Mouse (Mus musculus): ENCODE measurements at regions not wholly inside any gene's neighbourhood (a gene's known extent, or its start where the extent isn't known, plus 50 kb on each side); places are given as distances from the start of the nearest gene placed in this dataset.
A peak's percentile ranks its signal among the peaks of the same experiment; 100 is the strongest.

DNA sequence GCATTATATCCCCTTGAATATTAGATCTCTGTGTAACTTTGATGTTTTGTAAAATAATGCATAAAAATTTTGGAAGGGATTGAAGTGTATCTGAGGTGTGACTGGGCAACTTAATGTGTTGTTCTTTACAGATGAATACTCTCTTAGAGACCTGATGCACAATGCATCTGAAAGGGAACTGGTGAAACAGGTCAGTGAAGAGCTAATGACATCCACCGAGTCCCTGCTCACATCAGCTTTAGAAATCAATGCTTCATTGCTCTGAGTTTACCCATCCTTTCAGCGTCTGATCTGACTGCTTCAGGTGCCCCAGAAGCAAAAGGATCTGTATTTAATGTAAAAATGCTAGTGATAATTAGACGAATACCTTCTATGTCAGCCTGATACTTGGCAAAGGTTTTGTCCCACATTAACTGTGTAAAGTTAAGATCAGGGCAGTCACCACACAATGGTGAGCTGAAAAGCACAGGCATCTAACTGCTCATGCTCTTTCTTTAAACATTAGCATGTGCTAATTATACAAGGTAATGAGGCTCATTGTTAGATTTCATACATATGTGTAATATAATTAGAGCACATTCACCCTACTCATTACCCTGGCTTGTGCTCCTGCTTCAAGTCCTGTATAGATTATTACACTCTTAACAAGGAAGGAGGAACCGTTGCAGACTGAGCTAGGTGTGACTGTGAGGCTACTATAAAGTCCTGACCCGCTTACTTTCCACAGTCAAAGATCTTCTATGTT is 204.6 kb upstream of the Tlr4 start:
- no peak for DNase-seq

DNA sequence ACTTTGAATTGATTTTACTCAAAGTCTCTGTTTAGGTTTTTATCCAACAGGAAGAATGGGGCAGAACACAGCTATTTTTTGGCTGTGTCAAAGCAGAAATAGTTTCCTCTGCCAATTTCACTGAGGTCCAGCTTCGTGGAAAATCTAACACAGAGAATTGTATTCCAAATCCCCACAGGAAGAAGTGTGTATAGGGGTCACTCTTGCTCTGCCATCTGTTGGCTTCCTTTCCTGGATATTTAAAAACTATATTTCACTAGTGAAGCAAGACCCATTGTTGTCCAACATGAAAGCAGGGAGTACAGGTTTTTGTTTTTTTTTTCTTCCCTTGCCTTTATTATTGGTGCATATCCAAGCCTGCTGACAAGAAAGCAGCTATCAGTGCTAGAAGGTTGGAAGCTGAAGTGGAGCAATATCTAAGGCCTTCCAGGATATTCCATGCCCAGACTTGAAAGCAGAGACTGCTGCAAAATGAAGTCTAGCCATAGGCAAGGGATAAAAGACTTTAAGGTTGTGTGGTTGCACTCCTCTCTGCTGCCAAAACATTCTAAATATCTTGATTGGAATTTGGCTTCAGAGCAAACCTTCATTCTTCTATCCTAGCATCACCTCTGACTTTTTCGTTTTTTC is 208.5 kb upstream of the Tlr4 start:
- DNase-seq: peak; percentile 2

DNA sequence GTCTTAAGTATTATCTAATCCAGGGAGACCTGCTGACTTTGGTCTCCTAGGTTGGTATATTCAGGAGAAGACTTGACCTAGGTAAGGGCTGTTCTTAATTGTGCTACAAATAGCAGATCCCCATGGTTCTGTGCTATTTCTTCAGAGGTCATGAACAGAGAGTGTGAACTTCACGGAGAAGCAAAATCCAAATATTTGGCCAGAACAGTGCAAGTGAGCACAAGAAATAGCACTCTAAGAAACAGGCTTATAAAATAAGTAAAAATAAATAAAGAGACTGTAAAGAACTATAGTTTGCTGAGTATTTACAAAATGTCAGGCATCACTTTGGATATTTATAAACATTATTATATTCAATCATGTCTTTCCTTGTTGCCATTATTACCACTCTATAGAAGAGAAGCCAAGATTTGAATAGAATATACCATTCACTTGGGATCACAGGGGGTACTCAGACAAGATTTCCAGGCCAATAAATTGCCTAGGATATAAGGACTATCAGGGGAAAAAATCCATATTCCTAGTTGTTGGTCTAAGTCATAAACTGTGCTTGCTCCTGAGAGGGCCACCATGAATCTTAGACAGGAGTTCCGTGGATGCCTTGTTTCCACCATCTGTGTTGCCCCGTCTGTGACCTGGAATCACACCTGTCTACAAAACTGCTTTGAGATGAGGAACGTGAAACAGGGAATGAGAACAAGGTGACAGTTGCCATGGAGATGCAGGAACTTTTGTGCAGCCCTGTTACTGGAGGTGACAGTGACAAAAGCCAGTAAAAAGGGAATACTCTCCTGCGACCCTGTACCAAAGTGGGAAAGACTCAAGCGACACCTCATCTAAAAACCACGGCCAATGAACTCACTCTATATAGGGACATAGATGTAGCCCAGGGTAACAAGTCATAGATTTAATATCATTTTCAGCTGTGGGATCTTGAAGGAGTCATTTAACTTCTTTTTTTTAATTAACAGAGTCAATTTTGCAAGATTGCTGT is 209.3 kb upstream of the Tlr4 start:
- no peak for DNase-seq

DNA sequence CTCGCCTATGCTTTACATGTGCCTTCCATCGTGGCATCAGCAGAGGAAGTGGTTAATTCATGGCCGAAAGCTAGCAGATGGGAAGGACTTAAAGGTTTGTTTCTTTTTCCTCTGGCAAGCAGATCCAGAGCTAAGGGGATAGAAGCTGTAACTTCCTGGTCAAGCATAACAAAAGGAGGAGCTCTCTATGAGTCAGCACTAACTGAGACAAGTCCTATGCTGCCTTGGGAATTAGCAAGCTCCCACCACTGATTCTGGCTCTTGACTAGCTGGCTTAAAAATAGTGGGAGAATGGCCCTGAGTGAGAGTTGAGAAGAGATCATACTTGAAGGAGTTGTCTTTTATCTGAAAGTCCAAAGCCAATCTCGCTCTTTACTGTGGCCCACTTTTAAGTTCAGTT is 210.3 kb upstream of the Tlr4 start:
- no peak for DNase-seq

DNA sequence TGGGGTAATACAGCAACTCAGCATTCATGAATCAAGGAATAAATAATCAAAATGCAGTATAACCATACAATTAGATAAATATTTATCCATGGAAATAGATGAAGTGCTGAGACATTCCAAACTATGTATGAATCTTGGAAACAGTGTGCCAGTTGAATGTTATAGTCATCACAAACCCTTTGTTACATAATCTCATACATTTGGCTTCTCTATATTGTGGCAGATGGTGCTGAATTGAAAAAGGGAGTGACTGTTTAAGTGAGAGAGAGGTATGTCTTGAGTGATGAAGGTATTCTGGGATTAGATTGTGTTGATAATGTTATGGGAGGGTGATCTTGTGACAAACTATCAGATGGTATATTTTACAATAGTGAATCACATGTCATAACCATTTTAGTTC is 200.4 kb upstream of the Astn2 start:
- DNase-seq: no peak

DNA sequence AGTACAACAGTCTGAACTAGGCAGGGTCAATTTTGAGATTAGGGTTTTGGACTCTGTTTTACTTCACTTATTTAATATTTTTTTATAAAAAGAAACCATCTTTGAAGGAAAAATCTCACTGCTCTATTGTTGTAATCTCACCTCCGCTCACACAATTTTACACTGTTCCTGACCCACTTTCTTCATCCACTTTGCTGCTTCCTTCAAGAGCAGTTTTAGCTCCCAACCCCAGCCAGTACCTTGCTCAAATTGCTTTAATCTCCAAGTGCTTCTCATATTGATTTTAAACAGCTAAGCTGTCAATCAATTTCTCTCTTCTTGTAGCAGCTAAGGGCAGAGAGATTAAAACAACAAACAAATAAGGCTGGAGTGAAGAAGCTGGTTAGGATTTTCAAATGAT is 194.3 kb upstream of the Astn2 start:
- no peak for DNase-seq

DNA sequence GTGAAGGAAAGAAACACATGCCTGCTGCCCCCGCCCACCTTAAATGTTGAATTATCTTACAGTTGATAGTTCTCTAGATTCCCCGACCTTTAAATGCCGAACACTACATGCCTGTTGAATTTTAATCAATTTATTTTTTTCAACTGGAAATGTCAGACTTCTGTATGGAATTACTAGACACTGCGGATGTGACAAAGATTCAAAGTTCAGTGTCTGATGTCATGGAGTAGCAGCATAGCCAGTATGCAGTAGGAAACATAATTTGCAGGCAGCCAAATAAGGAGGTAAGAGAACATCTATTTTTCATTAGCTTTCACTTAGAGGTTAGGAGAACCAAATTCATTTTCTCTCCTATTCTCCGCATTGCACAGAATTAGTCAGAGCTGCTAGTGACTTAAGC is 182.2 kb upstream of the Astn2 start:
- no peak for DNase-seq

DNA sequence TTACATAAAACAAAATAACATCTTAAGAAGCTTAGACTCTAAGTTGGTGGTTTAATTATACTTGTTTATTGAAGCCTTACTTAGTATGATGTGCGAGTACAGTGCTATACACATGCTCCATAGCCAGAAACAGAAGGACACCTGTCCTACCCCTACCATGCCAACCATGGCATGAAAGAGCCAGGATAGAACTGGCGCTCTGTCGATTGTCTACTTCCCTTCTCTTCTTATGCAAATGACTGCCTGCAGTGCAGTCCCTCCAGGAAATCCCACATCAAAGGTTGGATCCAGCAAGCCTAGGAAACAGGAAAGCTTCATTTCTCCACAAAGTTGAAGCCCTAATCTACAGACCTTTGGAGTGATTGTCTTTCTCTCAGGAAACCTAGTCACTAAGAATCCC is 181.8 kb upstream of the Astn2 start:
- DNase-seq: no peak

DNA sequence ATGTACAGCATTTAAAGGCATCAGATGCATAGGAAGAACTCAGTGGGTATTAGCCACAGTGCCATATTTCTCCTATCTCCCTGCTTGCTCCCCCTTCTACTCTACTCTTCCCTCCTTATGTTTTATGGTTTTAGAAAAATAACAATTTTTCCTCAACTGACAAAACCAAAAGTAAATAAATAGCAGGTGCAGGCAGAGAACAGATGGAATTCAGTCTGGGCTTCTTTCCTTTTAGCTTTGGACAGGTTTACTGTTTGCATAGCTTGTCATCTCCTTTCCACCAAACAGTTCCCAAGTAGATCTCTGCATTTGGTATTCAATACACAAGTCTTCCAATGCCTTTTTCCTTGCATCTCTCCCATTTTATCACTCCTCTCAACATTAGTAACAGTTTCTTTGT is 152.5 kb upstream of the Astn2 start:
- no peak for DNase-seq

DNA sequence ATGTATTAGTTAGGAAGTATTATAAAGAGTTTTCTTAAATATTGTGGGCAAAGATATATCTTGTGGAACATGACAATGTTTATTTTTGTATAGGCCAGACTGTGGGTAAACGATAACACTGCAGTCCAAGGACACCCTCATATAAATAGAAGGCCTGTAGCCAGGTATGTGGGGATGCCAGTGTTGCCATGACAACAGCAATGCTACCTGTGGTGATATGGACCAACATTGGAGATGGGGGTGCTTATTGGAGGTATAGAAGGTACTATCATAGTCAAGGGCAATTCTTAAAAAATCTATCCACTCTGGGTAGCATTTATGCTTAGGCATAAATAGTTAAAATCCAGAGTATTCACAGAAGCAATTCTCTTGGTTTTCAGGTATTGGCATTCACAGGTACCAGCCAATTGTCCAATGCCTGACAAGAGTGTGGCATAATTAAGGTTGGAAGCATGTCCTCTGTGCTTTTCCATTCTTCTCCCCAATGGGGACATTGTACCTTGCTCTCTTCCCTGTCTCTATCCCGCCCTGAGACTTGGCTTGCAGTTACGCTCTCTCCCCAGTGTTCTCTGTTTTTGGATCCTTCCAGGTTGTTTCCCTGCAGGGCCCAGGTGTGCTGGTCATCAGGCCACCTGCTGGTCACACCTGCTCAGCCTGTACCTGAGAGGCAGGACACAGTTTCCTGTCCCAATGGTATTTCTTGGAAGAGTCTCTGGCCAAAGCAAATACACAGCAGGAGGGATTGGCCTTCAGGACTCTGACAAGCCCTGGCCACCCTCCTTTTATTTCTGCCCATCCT is 146.1 kb upstream of the Astn2 start:
- DNase-seq: no peak

DNA sequence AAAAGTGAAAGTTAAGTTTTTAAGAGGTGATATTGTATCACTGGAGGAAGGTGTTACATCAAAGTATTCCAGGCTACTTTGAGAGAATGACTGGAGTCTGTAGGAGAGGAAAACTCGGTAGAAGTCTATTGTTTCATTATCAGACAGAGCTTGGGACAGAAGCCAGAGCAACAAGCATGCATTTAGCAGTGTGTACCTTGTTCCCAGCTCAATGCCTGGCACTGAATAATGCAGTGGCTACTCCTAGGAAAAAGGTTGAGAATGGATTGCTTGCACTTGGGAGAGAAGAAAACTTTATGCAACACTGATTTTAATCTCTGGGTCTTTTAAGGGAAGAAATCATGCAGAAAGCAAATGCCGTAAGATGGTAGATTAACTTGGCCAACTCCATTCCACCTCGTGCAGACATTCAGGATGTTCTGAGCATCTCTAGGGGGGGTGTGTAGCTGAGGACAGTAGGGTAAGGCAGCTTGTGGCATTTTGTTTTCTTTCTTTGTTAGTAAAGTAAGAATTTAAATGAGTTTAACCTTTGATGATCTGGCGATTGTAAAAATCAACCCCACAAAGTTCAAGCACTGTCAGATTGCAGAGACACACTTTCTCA is 138.5 kb upstream of the Astn2 start:
- DNase-seq: no peak

DNA sequence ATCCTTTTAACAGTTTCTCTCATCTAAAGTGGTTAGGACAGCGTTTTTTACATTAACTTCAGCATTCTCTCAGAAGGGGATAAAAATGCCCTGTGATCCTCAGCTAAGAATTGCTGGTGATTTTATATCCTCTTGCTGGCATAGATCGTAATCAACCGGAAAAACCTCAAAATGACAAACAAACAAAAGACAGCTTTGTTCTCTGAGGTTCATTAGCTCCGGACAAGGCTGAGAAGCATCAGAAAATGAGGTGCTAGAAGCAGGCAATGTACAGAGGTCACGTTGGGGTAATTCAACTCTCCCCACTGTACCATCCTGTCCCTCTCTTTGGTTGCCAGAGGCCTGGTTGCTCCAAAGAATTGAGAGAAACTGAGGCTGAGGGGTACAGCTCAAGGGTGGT is 120.0 kb upstream of the Astn2 start:
- DNase-seq: no peak

DNA sequence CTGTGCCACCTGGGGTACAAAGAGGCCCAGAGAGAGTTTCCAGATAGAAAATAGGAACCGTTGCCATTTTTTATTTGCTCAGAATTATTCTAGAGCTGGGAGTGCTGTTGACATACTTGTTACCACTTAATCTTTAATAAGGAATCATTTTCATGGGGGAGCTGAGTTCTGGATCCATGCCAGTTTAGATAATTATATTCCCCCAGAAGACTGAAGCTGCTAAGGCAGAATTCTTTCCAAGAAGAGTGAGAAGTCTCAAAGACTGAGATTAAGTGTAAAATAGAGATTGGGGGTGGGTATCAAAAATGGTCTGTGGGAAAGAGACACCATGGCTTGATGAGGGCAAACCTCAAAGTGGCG is 119.5 kb upstream of the Astn2 start:
- no peak for DNase-seq

DNA sequence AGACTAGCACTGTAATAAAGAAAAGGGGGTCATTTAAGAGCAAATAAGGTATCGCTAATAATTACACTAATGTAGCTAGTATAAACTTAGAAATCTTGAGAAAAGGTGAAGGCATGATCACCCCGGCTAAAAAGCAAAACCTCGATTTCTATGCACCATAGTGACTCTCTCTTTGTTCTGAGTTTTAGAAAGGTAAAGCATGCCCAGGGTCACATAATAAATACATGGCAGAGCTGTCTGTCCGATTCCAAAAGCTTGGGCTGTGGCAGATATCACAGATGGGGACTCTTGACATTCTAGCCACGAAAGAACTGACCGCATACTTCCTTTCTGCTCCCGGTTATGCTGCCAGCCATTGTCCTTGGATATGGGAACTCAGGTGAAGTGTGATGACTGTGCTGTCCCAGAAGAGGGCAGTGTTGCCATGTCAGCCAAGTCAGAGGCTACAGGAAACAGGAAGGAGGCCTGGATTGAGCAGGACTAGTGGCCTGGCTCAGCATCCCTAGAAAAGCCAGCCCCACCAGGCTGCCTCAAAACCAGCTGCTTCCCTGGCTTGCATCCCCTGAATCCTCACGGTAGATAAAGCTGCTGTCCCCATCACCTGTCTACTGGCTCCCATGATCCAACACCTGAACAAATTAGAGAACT is 119.0 kb upstream of the Astn2 start:
- DNase-seq: peak; percentile 12

DNA sequence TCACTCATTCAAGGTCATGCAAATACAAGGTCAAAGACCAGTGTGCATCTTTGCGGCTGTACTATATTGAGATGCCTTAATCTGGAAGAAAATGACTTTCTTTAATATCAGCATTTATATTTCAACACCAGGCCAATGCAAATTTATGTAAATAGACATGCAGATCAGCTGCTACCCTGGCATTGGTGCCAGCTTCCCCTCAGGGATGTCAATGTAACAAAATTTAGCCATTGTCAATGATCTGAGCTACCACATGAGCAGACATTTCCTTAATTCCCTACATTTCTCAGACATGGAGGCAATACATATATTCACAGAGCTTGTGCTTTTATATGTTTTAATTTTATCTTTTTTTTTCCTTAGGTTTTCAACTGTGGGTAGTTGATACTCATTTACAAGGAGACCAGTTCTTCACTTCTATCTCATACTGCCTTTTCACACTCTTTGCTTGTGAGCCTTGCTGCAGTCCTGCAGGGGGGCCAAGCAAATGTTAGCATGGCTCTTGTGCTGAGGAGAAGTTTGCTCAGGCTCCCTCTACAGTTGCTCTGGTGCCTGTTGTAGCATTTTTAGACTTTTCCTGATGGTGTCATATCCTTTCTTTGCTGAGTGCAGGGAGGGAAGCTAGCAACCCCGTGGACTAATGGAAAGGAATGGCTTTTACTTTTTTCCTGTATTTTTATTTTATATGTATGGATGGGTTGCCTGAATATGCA is 117.8 kb upstream of the Astn2 start:
- DNase-seq: no peak

DNA sequence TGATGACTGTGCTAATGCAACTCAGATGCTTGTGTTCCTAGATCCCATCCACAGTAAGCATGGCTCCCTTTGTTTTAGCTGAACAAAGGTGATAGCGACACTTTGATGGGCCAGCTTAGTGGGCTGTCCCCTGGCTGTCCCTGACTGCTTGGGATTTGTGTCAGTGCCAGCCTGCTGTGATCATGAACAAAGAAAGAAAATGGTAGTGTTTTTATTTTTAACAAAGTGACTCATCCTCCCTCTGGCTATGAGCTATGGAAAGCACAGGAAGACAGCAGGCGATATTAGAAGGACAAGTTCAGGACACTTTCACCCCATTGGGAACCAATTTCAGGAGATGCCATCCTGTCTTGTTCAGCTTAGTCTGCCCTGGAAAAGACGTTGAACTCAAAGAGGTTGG is 116.4 kb upstream of the Astn2 start:
- DNase-seq: no peak

DNA sequence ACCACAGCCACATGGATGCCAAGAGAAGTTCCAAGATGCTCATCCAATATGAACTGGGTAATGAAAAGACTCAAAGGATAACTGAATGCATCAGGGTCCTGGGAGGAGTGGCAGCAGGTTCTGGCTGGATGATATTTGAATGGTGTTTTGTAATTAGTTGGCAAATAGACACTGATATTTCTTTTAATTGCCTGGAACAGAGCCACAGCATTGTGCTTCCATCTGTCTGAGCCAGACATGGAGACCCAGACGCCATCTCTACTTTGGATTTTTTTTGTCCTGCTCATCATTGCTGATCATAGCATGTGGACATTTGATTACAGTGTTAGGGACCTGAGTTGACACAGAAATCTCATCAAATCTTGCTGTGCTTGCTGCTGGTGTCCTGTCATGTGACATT is 111.4 kb upstream of the Astn2 start:
- no peak for DNase-seq

DNA sequence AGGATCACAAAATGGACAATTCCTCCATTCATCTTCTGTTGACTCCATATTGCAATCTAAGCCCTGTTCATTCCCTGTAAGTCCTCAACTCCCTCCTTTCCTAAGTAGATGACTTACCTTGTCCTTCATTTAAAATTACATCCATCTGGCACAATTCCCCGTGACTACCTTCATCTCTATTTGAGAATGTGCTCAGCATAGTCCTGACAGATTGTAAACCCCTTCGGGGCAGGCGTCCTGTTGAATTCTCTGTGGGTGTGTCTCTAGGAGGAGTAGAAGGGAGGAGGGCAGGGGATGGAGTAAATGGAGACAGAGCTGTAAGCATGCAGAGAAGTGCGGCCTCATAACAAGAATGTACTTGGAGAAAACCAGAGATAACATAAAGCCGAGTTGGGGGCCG is 79.1 kb upstream of the Astn2 start:
- no peak for DNase-seq

DNA sequence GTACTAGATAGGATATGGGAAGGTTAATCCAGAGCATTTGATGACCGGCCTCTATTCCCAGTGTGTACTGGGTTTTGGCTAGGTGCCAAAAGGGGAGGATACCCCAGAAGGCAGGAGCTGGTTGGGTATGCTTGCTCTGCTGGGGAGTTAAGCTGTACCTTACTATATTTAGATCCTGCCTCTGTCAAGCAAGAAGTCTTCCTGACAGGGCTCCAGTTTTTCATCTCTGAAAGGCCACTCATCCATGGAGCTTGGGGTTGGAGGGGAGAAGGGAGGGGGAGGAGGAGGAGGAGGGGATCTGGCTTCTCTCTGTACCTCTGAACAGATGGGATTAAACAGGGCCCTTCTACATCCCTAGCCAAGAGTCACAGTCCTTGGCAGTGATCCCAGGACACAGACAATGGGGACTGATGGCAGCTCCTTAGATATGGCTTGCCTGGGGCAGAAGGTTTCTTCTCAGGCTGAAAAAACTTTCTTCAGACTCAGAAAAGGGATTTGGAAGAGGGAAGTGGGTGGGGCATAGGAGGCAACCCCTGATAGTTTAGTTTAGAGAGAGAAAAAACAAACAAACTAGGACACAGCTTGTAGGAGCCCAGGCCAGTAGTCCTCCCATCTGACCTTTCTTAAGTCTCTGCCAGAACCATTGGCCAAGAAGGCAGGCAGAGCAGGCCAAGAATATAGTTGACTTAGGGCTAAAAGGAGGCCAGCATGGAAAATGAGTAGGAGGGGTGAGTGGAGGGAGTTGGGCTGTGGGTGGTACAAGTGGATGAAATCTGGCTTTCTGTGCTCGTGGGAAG is 78.3 kb upstream of the Astn2 start:
- peak; percentile 64 for DNase-seq

DNA sequence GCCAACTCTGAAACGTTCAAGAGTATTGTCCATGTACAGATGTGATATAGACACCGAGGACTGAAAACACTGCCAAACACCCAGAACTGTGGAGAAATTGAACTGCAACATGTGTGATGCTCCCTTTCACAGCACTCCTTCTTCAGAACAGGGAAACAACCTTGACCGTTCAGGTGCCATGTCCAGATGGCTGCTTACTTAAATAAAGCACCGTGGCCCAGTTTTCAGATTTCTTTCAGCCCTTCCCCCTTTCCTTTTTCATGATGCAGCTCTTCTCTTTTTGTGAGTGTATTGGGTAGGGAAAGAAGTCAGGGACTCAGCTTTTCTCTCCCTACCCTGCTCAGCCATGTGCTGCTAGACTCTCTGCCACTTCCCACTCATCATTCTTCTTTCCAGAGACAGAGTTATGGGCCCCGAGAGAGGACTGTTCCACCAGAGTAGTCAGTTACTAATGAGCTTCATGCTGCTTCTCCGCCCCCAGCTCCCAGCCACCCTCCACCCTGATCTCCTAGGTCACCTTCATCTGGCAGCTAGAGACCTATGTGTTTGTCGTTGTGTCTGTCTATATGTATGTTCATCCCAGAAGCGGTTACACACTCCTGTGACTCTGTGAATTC is 74.3 kb upstream of the Astn2 start:
- DNase-seq: peak; percentile 51

All from kidney, postnatal 14 days (tissue).